Comparison of ENCODE assay signal across 11 mouse cellular contexts in the genomic region with DNA sequence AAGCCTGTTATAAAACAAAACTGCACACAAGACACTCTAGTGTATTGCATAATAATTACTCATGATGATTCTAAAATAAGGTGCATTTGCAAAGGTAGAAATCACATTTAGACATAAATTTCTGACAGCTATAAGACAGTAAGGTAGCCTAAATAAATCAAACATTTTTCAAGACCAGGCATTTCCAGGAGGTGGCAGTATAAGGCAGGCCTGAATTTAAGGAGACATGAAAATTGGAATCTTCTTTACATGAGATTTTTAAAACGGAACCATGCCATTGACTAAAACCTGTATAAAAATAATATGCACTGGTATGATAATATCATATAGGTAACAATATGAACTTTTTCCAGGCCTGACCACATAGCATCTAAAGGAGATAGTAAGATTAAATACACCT.
DNase-seq lines count a peak whose midpoint lies in the region; ATAC-seq and TF ChIP-seq lines count a peak whose summit lies in the region.
"Had no signal": no experiment of that assay in that cellular context is flagged by ENCODE, and none has a peak within 500 bp of the region (broad histone marks: within the 10 kb centered on the region; RNA-seq: fewer than 3 reads in every experiment).

No protein-coding gene starts in this region.

- H3K36me3 ChIP-seq in intestine, postnatal 0 days (ENCODE audit: control insufficient read depth, insufficient read depth), result no peaks in the 10 kb centered on the region
- no peaks in the 10 kb centered on the region for H3K36me3 ChIP-seq in intestine, embryonic 15.5 days
- no peaks in the 10 kb centered on the region for H3K36me3 ChIP-seq in stomach, postnatal 0 days (ENCODE audit: control insufficient read depth, insufficient read depth, low read length)
- H3K36me3 ChIP-seq in heart, embryonic 12.5 days, result no peaks in the 10 kb centered on the region
- H3K36me3 ChIP-seq: liver, embryonic 13.5 days had no signal

- DNase-seq in right cerebral cortex, adult 18-20 months, result peak; percentile 2
- DNase-seq in right cerebral cortex, postnatal 25 days, result no peak
- DNase-seq in brain, embryonic 18.5 days (ENCODE audit: low read depth, low spot score), result peak; percentile 4
- DNase-seq in stomach, postnatal 0 days (ENCODE audit: low spot score), result no peak
- DNase-seq in heart, postnatal 4 days, result no peak
- DNase-seq: liver, embryonic 13.5 days; thymus, adult 2 months had no signal

- H3K27ac ChIP-seq in intestine, postnatal 0 days (ENCODE audit: low read depth, low read length), result no peak overlapping the region
- H3K27ac ChIP-seq in intestine, embryonic 15.5 days, result no peak overlapping the region
- no peak overlapping the region for H3K27ac ChIP-seq in stomach, postnatal 0 days (replicated peaks)
- no peak overlapping the region for H3K27ac ChIP-seq in heart, embryonic 12.5 days (ENCODE audit: poor library complexity, severe bottlenecking)
- H3K27ac ChIP-seq: liver, embryonic 13.5 days had no signal

- H3K9ac ChIP-seq in intestine, postnatal 0 days (ENCODE audit: low read depth, low read length), result no peak overlapping the region
- H3K9ac ChIP-seq in intestine, embryonic 15.5 days, result no peak overlapping the region
- H3K9ac ChIP-seq in stomach, postnatal 0 days (ENCODE audit: low read length), result no peak overlapping the region
- no peak overlapping the region for H3K9ac ChIP-seq in heart, embryonic 12.5 days
- H3K9ac ChIP-seq: liver, embryonic 13.5 days had no signal

- no peak overlapping the region for H3K4me3 ChIP-seq in intestine, postnatal 0 days (ENCODE audit: low read depth, low read length)
- H3K4me3 ChIP-seq in intestine, embryonic 15.5 days (replicated peaks), result no peak overlapping the region
- H3K4me3 ChIP-seq in stomach, postnatal 0 days (ENCODE audit: low read depth, low read length), result no peak overlapping the region
- H3K4me3 ChIP-seq in heart, embryonic 12.5 days, result no peak overlapping the region
- H3K4me3 ChIP-seq: erythroblast, embryonic 14.5 days; liver, embryonic 13.5 days had no signal

- ATAC-seq in intestine, postnatal 0 days, result no peak
- no peak for ATAC-seq in intestine, embryonic 15.5 days
- ATAC-seq in stomach, postnatal 0 days (ENCODE audit: low FRiP score, low TSS enrichment), result no peak
- ATAC-seq in heart, embryonic 12.5 days (ENCODE audit: insufficient number of reproducible peaks, low FRiP score), result no peak

- H3K4me2 ChIP-seq in intestine, postnatal 0 days (replicated peaks; ENCODE audit: low read depth), result no peak overlapping the region
- no peak overlapping the region for H3K4me2 ChIP-seq in intestine, embryonic 15.5 days (replicated peaks)
- no peak overlapping the region for H3K4me2 ChIP-seq in stomach, postnatal 0 days (replicated peaks; ENCODE audit: low read depth)
- H3K4me2 ChIP-seq in heart, embryonic 12.5 days, result no peak overlapping the region
- H3K4me2 ChIP-seq: liver, embryonic 13.5 days had no signal

- H3K27me3 ChIP-seq in intestine, postnatal 0 days (replicated peaks; ENCODE audit: control insufficient read depth, insufficient read depth, low read length), result no peaks in the 10 kb centered on the region
- H3K27me3 ChIP-seq in intestine, embryonic 15.5 days (replicated peaks), result no peaks in the 10 kb centered on the region
- H3K27me3 ChIP-seq in stomach, postnatal 0 days (ENCODE audit: control insufficient read depth, insufficient read depth, low read length), result no peaks in the 10 kb centered on the region
- H3K27me3 ChIP-seq in heart, embryonic 12.5 days (replicated peaks), result no peaks in the 10 kb centered on the region
- H3K27me3 ChIP-seq: liver, embryonic 13.5 days had no signal

- TF ChIP-seq EP300 in stomach, postnatal 0 days (optimal IDR thresholded peaks at IDR 0.05), result no peak

- WGBS in intestine, postnatal 0 days, result 56% methylated on average over 1 of the region's 1 CpGs
- 55% methylated on average over 1 of the region's 1 CpGs for WGBS in intestine, embryonic 15.5 days
- 38% methylated on average over 1 of the region's 1 CpGs for WGBS in stomach, postnatal 0 days
- WGBS in heart, embryonic 12.5 days, result 54% methylated on average over 1 of the region's 1 CpGs

- TF ChIP-seq CTCF in intestine, postnatal 0 days (IDR thresholded peaks at IDR 0.05; ENCODE audit: low read depth), result peak; percentile 66
- TF ChIP-seq CTCF in stomach, postnatal 0 days (IDR thresholded peaks at IDR 0.05; ENCODE audit: low read depth), result peak; percentile 70

- no peaks in the 10 kb centered on the region for H3K4me1 ChIP-seq in intestine, postnatal 0 days (replicated peaks; ENCODE audit: control insufficient read depth, insufficient read depth, low read length)
- H3K4me1 ChIP-seq in intestine, embryonic 15.5 days (replicated peaks), result no peaks in the 10 kb centered on the region
- no peaks in the 10 kb centered on the region for H3K4me1 ChIP-seq in stomach, postnatal 0 days (replicated peaks; ENCODE audit: control insufficient read depth, insufficient read depth)
- no peaks in the 10 kb centered on the region for H3K4me1 ChIP-seq in heart, embryonic 12.5 days (replicated peaks)
- H3K4me1 ChIP-seq: liver, embryonic 13.5 days had no signal

- H3K9me3 ChIP-seq in intestine, postnatal 0 days (ENCODE audit: control insufficient read depth), result no peaks in the 10 kb centered on the region
- H3K9me3 ChIP-seq in intestine, embryonic 15.5 days, result no peaks in the 10 kb centered on the region
- no peaks in the 10 kb centered on the region for H3K9me3 ChIP-seq in stomach, postnatal 0 days (ENCODE audit: control insufficient read depth, low read length)
- H3K9me3 ChIP-seq in heart, embryonic 12.5 days (replicated peaks), result no peaks in the 10 kb centered on the region
- H3K9me3 ChIP-seq: liver, embryonic 13.5 days had no signal

Comparison
In these comparisons a context has a peak if more than half of its experiments do, and no peak if none do; other contexts are left out.
1. DNase-seq: peak in right cerebral cortex, adult 18-20 months (single experiment) and brain, embryonic 18.5 days (single experiment); none in right cerebral cortex, postnatal 25 days (single experiment), stomach, postnatal 0 days (single experiment) and heart, postnatal 4 days (single experiment).